Mouse (Mus musculus) adrenal gland, postnatal 4 days (tissue): ENCODE results near the gene Rint1. TPM values are rescaled to one million over a fixed set of nuclear protein-coding genes. Genes with fewer than 3 reads are reported as not detected.
"Not testable (repeated sequence)": the region's sequence is repeated elsewhere in the genome, so short reads cannot be mapped to it uniquely, and the experiment has no call there.

Experiments used
- DNase-seq, 2 experiments: peaks; one replicate each; pipeline ENCODE4 v3.0.0; 2021 to 2022; ENCODE audit warnings: low spot score in 2 of 2, mixed read lengths in 2 of 2
- total RNA-seq, 2 experiments: library from RNA; stranded (reverse); gene quantifications; 2 replicates each; pipeline ENCODE4 v1.2.3; 2021

Gene Rint1
- total RNA-seq, 2 experiments from 2014 or later, result 24.6 to 24.7 TPM

DNA sequence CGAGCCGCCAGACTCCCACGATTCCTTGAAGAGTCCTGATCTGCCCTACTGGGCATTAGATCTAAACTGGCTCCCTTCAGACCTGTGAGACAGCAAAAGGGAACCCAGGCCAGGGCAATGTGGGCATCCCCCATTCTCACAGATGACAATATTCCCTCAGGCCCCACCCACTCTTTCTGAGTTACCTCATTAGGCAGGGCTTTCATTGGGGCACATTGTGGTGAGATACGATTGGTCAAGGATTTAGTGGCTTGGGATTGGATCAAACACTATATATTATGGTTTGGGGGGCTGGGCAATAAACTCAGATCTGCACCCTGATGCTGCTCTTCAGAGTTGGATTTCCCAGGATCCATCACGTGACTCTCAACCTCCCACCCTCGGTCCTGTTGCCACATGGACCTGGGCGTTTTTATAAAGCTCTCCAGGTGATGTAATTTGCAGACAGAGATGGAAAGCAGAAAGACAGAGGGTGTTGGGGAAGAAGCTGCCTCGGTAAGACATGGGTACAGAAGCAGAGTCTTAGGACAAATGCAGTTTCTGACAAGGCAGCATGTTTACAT lies 36.7 kb downstream of the Rint1 start:
- no peak for DNase-seq

DNA sequence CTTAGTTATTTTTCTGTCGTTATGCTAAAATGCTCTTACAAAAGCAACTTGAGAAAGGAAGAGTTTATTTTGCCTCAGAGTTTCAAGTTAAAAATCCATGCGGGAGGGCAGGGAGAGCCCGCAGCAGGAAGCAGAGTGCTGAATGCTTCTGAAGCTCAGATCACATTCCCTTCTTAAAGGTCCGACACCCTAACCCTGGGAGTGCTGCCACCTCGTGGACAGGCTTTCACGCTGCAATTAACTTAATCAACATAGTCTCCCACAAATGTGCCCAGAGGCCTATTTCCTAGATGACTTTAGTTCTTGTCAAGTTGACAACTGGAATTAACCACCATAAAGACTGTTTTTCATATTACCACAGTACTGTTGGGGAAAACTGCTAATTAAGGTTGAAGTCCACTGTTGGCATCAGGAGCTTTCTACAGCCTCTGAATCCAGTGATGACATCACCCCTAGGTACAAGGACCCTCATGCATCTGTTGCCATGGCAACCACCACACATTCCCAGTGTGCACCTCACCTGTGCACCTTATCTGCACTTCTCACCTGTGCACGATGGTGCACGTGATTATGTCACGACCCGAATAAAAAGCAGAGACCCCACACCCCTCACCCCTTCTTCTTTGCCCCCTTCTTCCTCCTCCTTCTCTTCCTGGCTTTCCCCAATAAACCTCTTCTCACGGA lies 39.0 kb downstream of the Rint1 start:
- DNase-seq, result peak; percentile 36 to 43

DNA sequence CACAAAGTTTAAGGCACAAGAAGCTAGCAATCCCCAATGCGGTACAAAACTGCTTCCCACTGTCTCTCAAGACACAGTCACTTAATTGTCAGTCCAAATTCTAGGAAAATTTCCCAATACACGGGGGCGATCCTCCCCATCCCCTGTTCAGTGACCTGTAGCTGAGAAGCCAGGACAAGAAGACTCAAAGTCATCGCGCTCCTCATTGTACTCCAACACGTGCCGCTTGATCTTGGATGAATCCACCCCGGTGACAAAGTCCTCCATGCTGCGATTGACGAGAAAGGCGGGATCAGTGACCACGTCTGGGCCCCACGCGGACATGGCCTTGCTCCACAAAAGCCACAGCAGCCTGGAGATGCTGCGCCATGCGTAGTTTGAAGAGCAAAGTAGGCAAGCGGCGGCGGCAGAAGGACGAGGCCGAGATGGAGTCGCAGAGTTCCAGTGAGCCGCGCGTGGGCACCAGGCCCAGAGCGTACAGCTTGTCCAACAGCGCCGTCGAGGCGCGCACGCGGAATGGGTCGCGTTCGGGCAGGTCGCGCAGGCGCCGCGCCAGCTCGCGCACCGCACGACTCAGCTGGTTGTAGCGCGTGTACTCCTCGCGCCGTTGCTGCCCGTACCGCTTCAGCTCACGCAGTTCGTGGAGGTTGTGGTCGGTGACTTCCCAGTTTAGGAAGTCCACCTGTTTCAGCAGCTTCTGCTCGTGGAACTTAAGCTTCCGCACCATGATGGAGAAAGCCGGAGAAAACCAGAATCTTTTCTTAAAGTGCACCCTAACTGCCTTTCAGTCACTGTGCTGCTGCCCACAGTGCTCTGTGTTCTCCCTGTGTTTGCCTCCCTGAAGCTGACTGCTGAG lies 43.6 kb downstream of the Rint1 start:
- peak in 1 of 2 experiments; percentile 19 for DNase-seq

DNA sequence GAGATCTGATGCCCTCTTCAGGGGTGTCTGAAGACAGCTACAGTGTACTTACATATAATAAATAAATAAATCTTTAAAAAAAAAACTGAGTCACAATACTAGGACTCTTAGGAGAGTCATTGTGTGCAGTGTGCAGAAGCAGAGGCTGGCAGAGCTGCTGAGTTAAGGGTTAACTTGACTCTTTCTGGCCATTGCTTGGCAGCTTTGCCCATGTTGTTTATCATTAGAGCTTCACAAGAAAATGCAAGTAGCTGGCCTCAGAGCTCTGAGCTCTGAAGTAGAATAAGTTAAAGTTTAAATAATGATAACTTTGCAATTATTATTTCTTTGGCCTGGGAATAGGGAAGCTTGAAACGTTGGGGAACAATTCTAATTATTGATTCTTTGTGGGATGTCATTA lies 48.2 kb downstream of the Rint1 start:
- not testable (repeated sequence) for DNase-seq

DNA sequence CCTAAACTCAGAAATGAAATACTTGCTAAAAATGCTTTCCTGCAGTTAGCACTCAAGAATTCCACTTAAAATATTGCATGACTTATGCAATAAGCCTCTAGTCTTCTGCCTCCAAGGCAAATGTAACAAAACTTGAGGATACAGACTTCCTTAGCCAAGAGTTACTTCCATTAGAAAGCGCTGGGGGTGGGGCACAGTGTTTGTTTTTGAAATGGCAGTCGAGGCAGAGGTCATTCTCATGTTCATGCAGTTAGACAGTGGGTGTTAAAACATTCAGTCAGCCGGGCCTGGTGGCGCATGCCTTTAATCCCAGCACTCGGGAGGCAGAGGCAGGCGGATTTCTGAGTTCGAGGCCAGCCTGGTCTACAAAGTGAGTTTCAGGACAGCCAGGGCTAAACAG lies 50.6 kb downstream of the Rint1 start:
- no peak for DNase-seq

DNA sequence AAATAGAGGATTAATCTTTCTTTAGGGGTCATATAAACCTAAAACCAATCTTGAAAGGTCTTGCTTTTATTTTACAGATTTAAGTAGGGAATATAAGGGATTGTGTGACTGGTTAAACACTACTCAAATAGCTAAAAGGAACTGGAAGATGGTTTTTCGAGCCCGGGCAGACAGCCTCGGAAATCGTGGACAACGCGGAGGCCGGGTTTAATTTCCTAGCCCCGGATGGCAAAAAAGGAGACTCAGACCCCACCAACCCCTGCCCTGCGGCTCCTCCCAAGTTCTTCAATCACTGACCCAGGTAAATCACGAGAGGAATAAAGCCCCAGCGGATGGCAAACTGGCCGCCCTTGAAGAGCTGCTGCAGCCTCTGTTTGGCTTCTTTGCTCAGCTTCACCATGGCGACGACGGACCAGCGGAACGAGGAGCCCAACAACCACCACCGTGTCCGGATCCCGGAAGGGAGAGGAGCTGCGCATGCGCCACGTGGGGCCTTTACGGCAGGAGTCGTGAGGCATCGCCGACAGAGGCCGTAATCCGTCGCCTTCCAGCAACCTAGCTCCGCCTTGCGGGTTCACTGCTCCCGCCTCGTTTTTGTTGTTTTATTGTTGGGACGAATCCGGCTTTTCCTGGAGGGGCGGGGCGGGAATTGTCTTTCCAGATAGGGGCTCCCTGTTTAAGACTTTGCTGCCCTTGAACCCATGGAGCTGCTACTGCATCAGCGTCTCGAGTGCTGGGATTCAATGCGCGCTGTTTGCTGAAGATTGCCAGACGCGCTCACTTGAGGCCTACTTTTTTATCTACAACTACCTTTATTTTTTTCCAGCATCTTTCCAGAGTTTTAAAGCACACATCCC lies 56.4 kb downstream of the Rint1 start, which contains the start of gene Tomm7:
Gene Tomm7 (minus strand): TSS at position 488 of the 857 bp plus-strand sequence.
- peak; percentile 85 to 93 for DNase-seq

DNA sequence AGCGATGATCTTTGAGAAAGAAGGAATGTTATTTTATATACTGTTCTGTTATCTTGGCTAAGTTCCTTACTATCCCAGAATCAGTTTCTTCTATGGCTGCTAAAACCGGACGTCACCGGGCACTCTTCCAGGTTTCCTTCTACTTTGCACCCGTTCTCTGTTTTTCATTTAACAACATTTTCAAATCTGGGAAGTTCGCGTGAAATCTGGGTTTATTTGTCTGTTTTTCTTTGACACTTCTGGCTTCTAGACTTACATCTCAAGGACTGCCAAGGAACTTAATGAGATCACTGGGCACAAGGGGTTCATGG lies 57.0 kb downstream of the Rint1 start:
- no peak for DNase-seq

DNA sequence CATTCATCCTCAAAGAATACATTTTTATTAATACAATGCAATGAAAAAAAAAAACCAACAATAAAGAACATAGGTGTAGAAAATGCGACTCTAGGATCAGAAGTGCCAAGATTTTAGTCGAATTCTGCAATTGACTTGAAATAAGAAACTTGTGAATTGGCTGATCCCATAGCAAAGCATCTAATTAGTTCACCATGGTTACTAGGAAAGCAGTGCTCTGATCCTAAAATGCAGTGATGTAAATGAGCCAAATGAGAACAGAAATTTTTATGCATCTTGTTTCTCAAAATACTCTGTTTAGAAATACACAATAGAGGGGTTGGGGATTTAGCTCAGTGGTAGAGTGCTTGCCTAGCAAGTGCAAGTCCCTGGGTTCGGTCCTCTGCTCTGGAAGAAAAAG lies 57.6 kb downstream of the Rint1 start:
- DNase-seq, result no peak

DNA sequence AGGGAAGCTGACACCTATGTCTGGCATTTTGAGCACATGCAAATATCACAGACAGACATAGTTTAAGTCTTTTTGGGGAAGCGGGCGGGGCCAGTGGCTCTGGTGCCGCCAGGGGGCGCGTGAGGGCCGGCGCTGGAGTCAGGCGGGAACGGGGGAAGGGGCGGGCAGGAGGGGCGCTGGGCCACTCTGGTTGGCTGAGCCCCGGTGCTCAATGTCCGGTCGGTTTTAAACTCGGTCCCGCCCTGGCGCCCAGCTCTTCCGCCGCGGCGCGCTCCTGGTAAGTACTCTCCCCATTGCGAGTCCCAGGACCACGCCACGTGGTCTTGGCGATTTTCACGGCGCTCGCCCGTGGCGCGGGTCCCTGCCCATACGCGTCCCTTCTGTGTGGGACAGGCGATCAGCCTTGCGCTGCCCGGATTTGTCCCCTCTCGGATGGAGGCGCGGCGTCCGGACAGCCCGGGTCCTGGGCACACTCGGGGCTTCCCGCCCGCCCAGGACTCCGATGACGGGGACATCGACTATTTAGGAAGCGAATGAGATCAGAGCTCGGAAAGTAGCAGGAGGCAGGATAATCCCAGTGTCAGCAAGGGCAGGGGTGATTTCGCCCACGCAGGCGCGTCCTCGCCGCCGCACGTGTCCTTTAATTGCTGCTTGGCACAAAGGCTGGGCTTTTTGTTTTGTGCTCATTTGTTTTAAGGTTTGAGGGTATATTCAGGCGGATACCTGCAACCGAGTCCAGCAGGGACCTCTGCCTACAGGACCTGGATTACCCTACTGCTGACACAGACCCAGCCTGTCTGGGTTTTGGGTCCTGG lies 63.0 kb downstream of the Rint1 start:
- DNase-seq, result peak; percentile 87 to 89

DNA sequence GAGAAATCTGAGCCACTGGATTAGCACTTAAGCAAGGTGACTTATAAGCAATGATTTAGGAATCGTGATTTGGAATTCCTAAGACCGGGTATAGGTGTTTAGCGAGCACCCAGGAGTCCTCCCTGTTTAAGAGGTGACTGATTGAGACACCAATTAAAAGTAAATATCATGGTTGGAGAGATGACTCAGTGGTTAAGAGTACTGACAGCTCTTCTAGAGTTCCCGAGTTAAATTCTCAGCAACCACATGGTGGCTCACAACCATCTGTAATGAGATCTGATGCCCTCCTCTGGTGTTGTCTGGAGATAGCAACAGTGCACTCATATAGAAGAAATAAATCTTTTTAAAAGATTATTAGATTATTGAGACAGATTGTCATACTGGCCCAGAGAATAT lies 63.6 kb downstream of the Rint1 start:
- not testable (repeated sequence) for DNase-seq

DNA sequence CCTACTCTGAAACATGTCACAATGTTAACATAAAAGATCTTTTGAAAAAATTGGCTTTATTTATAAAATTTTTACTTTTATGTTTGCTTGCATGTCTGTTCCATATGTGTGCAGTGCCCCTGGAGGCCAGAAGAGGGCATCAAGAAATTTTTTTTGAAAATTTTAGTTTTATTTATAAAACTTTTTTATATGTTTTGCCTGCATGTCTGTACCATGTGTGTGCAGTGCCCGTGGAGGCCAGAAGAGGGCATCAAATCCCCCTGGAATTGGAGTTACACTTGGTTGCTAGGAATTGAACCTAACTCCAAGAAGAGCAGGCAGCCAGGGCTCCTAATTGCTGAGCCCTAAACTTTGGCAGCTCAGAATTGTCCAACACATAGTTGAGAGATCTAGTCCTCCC lies 65.4 kb downstream of the Rint1 start:
- DNase-seq, result not testable (repeated sequence)

DNA sequence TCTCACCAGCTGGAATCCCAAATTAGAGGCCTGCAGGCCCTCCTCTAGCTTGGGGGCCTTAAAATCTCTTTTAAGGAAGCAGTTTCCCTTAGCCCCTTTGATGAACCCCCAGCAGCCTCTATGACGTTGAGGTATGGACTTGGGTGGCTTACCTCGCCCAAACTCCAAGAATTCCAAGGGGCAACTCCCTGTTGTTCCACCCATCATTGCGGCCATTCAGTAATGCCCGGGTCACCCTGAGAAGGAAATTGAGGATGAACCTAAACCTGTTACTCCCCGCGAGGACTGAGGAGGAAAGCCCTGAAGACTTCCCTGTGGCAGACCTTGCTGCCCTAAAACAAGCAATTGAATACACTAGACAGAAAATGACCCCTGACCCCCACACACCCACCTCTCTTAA lies 68.0 kb downstream of the Rint1 start:
- no peak for DNase-seq

DNA sequence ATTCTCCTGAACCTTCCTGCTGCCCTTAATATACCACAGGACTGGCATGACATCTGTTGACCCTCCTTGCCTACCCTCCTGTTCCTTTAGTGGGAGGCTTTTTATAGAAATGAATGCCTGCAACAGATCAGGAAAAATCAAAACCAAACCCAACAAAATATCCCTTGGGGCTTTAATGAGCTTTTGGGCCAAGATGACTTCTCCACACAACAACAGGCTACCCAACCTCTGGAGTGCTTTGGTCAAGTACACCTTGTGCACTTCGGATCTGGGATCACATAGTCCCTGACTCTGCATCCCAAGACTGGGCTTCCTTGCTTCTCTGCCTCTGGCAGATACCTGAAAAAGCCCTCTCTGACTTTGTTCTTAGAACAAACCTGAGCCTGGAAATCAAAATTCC lies 68.7 kb downstream of the Rint1 start:
- no peak for DNase-seq

DNA sequence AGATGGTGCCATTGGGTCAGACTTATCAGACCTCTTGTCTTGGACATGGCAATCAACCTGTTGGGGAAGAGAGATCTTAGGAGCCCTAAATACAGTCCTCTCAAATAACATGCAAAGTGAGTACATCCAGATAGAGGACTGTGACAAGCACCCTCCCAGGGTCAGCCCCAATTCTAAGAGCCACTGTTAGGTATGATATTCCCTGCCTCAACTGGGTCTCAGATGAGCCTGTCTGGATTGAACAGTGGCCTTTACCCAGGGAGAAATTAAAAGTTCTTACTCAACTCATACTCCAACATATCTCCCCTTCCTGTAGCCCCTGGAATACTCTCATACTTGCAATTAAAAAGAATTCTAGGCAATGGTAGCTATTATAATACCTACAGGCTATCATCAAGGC lies 69.7 kb downstream of the Rint1 start:
- DNase-seq, result no peak

DNA sequence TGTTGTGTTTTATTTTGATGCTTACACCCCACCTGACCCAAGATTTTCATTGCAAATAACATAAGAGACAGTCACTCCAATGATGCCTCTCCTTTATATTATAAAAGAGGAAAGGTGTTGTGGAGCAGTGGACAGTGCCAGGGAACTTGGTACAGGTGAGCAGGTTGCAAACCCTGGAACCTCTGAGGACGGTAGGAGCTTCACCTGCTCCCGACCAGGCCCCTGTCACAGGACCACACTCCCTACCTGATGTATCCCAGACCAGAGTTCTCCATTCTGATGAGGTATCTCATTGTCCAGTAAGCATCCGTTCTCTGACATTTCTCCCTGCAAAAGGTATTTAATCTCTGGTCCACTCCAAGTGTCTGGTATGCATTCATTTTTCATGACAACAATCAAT lies 70.5 kb downstream of the Rint1 start:
- DNase-seq, result no peak

DNA sequence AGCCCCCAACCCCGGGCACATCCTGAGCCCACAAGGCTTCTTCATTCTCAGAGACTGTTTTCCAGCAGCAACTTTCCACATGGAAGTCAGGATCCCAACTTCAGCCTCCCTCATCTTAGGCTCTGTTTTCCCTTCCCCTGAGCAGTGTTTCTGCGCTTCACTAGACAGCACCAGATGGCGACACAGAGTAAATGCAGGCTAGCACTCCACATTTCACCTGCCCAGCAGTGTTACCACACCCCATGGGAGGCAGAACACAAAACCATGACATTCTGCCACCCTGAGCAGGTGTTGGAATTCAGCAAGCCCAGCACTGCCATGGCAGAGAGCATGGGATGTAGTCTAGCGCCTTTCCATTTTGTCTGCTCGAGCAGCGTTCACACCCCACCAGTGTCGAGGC lies 71.1 kb downstream of the Rint1 start:
- DNase-seq, result no peak

DNA sequence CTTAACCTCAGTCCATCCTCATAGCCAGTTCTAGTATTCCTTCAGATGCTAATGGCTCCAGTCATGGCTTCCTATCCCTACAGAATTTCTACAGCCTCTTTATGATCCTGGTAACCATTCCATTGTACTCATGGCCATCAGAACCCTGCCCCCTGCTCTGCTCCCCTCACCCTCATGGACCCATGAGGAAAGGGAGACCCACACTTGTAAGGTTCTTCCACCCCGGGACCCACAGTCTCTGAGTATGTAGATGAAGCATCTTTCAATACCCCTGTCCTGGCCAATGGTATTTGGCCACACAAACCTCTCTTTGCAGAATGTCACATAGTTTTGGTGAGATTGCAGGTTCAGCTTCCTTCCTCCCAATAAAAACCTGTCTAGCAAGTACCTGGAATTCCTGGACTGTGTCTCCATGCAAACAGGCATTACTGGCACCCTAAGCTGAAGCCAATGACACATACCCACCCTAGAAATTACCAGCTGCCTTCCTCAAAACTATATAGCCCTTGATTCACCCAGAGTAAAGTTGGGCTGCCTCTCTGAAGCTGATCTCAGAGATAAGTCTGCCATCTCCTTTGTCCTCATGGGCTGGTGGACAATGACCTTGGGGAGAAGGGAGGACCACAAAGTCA lies 71.7 kb downstream of the Rint1 start:
- no peak for DNase-seq

DNA sequence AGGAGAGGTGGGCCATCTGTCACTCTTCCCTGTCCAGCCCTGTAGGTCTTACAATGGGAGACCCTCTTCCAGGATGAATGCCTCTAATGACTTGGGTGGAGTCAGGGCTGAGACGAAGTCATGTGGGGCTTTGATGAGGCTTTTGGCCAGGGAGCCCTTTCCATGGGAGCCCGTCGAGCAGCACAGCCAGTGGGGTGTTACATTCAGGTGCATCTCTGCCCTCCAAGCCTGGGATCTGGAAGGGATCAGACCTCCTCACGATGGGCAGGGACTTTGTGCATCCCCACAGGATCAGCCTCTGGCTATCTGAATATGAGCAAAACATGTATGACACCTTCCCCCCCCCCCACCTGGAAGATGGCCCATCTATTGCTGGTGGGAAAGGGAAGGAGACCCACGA lies 72.4 kb downstream of the Rint1 start:
- no peak for DNase-seq

DNA sequence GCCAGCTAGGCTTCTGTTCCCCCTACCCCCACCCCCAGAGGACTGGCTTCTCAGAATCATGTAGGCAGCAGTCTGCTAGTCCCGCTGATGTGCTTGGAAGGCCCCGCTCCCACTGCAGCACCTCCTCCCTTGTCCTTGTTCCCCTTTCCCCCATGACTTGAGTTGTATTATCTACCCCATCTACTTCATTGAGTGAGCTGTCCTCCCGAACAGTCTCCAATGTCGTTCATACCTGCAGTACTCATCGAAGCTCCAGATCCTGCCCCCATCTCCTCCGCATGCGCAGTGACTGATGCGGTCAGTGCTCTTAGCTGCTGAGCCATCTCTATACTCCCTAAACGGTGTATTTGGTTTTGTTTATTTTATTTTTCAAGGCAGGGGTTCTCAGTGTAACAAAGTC lies 74.2 kb downstream of the Rint1 start:
- DNase-seq, result no peak

DNA sequence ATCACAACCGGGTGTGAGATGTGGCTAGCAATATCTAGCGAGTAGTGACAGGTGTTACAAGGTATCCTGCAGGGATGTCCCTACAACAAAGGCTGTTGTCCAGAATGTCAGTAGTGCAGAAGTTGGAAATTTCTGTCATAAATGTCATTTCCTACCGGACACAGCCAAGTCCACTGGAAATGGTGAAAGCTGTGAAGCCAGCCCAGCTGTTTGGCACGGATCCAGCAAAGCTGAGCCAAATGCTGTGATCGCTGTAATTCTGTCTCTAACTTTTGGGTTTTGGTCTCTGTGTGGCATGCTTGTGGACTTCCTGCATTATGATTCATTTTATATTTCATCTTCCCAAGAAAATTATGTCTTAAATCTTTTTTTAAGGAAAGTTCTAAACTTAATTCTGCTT lies 74.8 kb downstream of the Rint1 start:
- peak in 1 of 2 experiments; percentile 21 for DNase-seq
